Mouse (Mus musculus) kidney, postnatal 0 days (tissue): ENCODE measurements around the gene Pla2g4b. TPM values are rescaled to one million over a fixed set of nuclear protein-coding genes. Genes with fewer than 3 reads are reported as not detected.

ENCODE experiments used
- ATAC-seq: fragments of 200-750 bp; cut with Nextera tagmentation; replicated peaks from 2 replicates; pipeline ENCODE4 v1.8.0; 2017; ENCODE audit warnings: low read depth, moderate number of reproducible peaks, moderate TSS enrichment, moderate library complexity; ENCODE audit not compliant: low FRiP score
- DNase-seq: peaks from one replicate; pipeline ENCODE4 v3.0.0-alpha.2; 2016; ENCODE audit warnings: low spot score
- H3K27ac ChIP-seq: fragments of 300-500 bp; sonication (generic); 2 replicates; pipeline ENCODE4 v1.5.1; 2014; ENCODE audit warnings: mild to moderate bottlenecking
- H3K27me3 ChIP-seq: fragments of 300-500 bp; sonication (generic); 2 replicates; pipeline ENCODE4 v1.6.1; 2014; ENCODE audit warnings: low read length, mixed read lengths; ENCODE audit not compliant: insufficient read depth
- H3K36me3 ChIP-seq: fragments of 300-500 bp; sonication (generic); 2 replicates; pipeline ENCODE4 v1.6.1; 2014; ENCODE audit warnings: low read length, mixed read lengths; ENCODE audit not compliant: insufficient read depth
- H3K4me1 ChIP-seq: fragments of 300-500 bp; sonication (generic); replicated peaks from 2 replicates; pipeline ENCODE4 v1.6.1; 2014; ENCODE audit warnings: antibody characterized with exemption, low read length, mixed read lengths; ENCODE audit not compliant: insufficient read depth
- H3K4me2 ChIP-seq: fragments of 300-500 bp; sonication (generic); 2 replicates; pipeline ENCODE4 v1.6.1; 2014; ENCODE audit warnings: mild to moderate bottlenecking, low read length, moderate library complexity, mixed read lengths
- H3K4me3 ChIP-seq: fragments of 300-500 bp; sonication (generic); replicated peaks from 2 replicates; pipeline ENCODE4 v1.5.1; 2014; ENCODE audit warnings: low read depth, low read length
- H3K9ac ChIP-seq: fragments of 300-500 bp; sonication (generic); 2 replicates; pipeline ENCODE4 v1.6.1; 2014; ENCODE audit warnings: low read depth, low read length
- H3K9me3 ChIP-seq: fragments of 300-500 bp; sonication (generic); replicated peaks from 2 replicates; pipeline ENCODE4 v1.6.1; 2016; ENCODE audit warnings: low read length, inconsistent platforms, mixed read lengths
- CTCF ChIP-seq: IDR thresholded peaks from 2 replicates; pipeline ENCODE4 v1.5.1; 2016; ENCODE audit warnings: antibody characterized with exemption, low read depth, mild to moderate bottlenecking, moderate library complexity
- WGBS: fragments of 180-500 bp; shearing (Covaris S2); extraction: QIAGEN DNeasy Blood & Tissue Kit; methylation state at CpG from one replicate; pipeline ENCODE4 v1.1.7; 2014; 5-methylcytosine and 5-hydroxymethylcytosine counted together
- polyA plus RNA-seq: library from polyadenylated mRNA; unstranded; fragments of >200 nt; fragmentation: Nextera tagmentation; extraction: Ambion mirVana; gene quantifications from 2 replicates; pipeline ENCODE4 v1.2.1, GENCODE M21; 2015

Gene Pla2g4b
- polyA plus RNA-seq, 1 experiment from 2014 or later: 0.29 TPM

DNA sequence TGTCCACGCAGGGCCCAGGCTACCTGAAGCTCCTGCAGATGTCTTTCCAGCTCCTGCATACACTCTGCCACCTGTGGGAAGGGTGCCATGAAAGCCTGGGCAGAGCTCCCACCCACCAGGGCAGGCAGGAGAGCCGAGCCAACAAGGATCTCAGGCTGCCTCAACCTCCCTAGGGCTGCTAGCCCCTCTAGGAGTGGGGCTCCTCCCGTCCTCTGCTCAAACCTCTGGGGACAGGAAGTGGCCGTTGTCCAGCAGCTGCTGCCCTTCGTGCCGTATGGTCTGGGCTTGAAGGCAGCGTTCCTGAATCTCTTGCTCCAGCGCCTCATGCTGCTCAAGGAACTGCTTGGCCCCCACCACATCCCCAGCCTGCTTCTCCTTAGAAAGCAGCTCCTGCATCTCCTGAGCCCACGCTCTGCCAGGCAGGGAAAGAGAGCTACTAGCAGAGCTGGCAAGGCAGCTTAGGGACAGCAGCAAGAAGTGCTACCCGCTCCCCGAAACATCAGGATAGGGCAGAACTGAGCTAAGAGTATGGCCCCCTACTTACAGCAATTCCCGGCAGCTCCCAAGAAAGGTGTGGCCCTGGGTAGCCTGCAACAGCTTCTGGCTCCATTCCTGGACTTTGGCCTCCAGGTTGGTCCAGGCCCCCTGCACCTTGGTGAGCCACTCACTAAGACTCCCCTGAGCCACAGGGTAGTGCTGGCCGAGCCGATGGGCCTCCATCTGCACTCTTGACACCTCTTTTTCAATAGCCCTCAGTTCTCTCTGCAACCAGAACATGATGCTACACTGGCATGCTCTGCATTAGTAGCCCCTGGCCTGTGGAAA is 13.5 kb downstream of the Pla2g4b start:
- Histone ChIP-seq H3K27ac (no peak overlapping the region), H3K4me2 (no peak overlapping the region), H3K36me3 (peaks cover 7% of the 10 kb centered on the region), H3K9ac (no peak overlapping the region), H3K4me3 (no peak overlapping the region), H3K27me3 (no peaks in the 10 kb centered on the region), H3K4me1 (no peaks in the 10 kb centered on the region; the same call in none of the 2 replicates), H3K9me3 (no peaks in the 10 kb centered on the region)
- WGBS: 48% methylated on average over 14 of the region's 14 CpGs
- ATAC-seq (no peak), DNase-seq (peak; percentile 29)
- no peak for TF ChIP-seq CTCF

DNA sequence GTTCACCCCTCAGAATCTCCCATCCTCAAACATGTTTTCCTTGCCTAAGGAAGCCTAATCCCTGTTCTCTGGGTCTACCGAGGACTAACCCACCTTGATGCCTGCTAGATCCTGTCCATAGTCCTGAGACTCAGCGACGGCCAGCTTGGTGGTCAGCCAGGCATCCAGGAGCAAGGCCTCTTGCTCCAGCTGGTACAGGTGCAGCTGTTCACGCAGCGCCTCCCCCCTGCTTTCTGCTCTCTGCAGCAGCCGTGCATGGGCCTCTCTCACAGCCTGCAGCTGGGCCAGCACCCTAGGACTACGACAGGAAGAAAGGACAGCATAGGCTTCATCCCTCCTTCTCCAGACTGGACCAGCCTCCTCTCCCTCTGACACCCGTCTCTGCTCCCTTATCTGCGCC is 15.0 kb downstream of the Pla2g4b start:
- H3K27me3 ChIP-seq: no peaks in the 10 kb centered on the region
- TF ChIP-seq CTCF: no peak
- H3K27ac ChIP-seq: no peak overlapping the region
- H3K9me3 ChIP-seq: no peaks in the 10 kb centered on the region
- 72% methylated on average over 9 of the region's 9 CpGs for WGBS
- H3K4me3 ChIP-seq: no peak overlapping the region
- ATAC-seq (no peak), DNase-seq (no peak)
- H3K36me3 ChIP-seq: no peaks in the 10 kb centered on the region
- H3K9ac ChIP-seq: no peak overlapping the region
- no peaks in the 10 kb centered on the region; the same call in none of the 2 replicates for H3K4me1 ChIP-seq
- H3K4me2 ChIP-seq: no peak overlapping the region

DNA sequence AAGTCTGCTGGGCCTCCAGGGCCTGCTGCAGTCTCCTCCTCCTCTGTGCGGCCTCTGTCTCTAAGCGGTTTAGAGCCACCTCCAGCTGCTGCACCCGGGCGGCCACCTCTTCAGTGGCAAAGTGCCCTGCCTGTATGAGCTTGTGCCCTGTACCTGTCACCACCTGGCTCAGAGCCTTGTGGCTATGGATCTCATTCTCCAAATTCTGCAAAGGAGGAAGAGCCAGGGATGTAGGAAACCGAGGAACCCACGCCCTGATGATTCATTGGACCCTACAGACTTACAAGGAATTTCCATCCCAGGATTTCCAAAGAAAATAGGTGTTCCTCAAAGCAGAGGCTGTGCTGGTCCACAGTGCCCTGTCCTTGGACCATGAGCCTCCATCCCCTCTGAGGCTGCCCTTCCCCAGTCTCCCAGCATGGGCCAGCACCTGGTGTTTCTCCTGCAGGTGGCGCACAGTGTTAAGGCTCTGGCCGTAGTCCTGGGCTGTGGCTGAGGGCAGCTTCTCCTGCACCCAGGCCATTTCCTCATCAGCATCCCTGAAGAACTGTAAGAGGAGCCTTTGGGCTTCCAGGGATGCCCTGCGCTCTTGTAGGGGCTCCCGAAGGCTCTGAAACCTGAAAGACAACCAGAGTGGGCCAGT is 16.5 kb downstream of the Pla2g4b start:
- no peaks in the 10 kb centered on the region; the same call in 1 of the 2 replicates for H3K4me1 ChIP-seq
- WGBS: 59% methylated on average over 10 of the region's 10 CpGs

DNA sequence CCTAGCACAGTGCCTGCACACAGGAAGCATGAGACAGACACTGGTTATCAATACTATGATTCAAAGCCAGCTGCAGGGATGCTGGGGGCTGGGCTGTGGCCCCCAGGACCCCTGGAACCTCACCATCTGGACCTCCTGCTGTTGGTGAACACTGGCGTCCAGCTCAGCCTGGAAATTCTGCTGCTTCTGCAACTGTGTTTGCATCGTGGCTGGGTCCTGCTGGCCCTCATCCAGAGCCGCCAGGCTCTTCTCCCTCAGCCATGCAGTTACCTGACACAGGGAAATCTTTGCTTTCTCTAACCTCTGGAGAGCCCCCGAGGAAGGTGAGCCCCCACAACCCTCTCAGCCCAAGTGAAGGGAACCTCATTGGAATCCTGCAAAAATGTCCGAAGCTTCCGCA is 18.2 kb downstream of the Pla2g4b start:
- H3K27ac ChIP-seq: no peak overlapping the region
- no peaks in the 10 kb centered on the region for H3K27me3 ChIP-seq
- no peaks in the 10 kb centered on the region; the same call in 1 of the 2 replicates for H3K4me1 ChIP-seq
- no peak overlapping the region for H3K9ac ChIP-seq
- ATAC-seq: no peak
- no peak for TF ChIP-seq CTCF
- no peaks in the 10 kb centered on the region for H3K36me3 ChIP-seq
- no peak overlapping the region for H3K4me3 ChIP-seq
- no peak overlapping the region for H3K4me2 ChIP-seq
- 65% methylated on average over 6 of the region's 6 CpGs for WGBS
- H3K9me3 ChIP-seq: no peaks in the 10 kb centered on the region
- DNase-seq: no peak

More for the DNA sequence above, 16.5 kb downstream of the Pla2g4b start:
- no peak overlapping the region for H3K4me2 ChIP-seq
- ATAC-seq (0 out of 2 replicates have a peak, but pooled peaks have one; percentile 67), DNase-seq (peak; percentile 67)
- no peak overlapping the region for H3K27ac ChIP-seq
- H3K9ac ChIP-seq: no peak overlapping the region
- H3K27me3 ChIP-seq: no peaks in the 10 kb centered on the region
- peak; percentile 78 for TF ChIP-seq CTCF
- H3K36me3 ChIP-seq: no peaks in the 10 kb centered on the region
- no peak overlapping the region for H3K4me3 ChIP-seq
- no peaks in the 10 kb centered on the region for H3K9me3 ChIP-seq

DNA sequence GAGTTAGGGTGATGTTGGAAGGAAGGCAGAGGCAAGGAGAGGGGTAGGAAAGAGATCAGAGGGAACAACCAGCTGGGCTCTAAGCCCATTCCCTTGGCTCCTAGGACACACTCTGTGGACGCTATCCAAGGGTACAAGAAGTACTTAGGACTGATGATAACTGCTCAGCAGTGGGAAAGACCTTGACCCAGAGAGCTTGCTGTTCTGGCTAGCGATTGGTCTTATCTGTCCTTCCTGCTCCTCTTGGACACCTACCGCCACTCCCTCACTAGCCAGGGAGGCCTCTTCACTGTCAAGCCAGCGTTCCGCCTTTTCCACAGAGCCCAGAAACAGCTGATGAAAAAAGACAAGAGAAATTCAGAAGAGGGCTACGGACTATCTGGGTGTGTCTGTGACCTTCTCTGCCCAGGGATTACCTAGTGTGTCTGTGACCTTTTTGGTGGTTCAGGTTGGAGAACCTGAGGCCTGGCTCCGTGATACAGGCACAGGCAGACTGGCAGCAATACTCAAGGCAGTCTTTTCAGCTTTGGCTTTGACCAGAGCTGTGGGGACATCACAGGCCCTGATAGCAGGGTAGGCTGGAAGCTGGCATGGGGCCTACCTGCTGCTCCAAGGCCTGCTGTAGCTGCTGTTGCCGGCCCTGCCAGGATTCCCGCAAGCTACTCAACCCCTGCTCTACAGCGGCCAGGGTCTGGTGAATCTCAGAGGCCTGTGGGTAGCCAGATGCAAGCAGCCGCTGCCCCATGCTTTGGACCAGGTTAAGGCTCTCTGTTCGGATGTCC is 21.7 kb downstream of the Pla2g4b start:
- no peak for TF ChIP-seq CTCF
- Histone ChIP-seq H3K4me1 (no peaks in the 10 kb centered on the region), H3K36me3 (no peaks in the 10 kb centered on the region), H3K9ac (no peak overlapping the region), H3K27ac (no peak overlapping the region), H3K4me3 (no peak overlapping the region), H3K27me3 (no peaks in the 10 kb centered on the region), H3K9me3 (no peaks in the 10 kb centered on the region), H3K4me2 (no peak overlapping the region)
- DNase-seq (no peak), ATAC-seq (no peak)
- WGBS: 89% methylated on average over 12 of the region's 12 CpGs

DNA sequence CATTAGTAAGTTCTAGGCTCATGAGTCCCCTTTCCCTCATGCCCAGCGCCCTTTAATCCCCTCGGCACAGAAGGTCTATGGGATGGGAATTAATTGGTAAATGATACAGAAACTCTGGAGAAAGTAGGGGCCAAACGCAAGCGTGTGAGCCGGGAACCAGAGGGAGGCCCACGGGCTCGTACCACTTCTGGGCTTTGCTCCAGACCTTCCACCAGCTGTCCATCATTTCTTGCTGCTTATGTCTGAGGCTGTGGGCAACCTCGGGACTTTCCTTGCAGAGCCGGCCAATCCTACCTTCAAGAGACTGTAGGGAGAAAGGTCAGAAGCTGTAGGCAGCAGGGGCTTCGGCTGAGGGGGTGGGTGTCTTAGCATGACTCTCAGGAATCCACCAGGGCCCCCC is 22.7 kb downstream of the Pla2g4b start:
- Histone ChIP-seq H3K4me2 (no peak overlapping the region), H3K4me1 (0 out of 2 replicates have a peak, but pooled peaks cover under 1% of the 10 kb centered on the region), H3K36me3 (no peaks in the 10 kb centered on the region), H3K9ac (no peak overlapping the region), H3K27ac (no peak overlapping the region), H3K4me3 (no peak overlapping the region), H3K9me3 (no peaks in the 10 kb centered on the region), H3K27me3 (no peaks in the 10 kb centered on the region)
- 83% methylated on average over 10 of the region's 10 CpGs for WGBS
- DNase-seq (no peak), ATAC-seq (no peak)
- TF ChIP-seq CTCF: no peak
